Mouse (Mus musculus) CH12.LX (cell line): ENCODE measurements at regions not wholly inside any gene's neighbourhood (a gene's known extent, or its start where the extent isn't known, plus 50 kb on each side); places are given as distances from the start of the nearest gene placed in this dataset.

Experiments used
- CTCF ChIP-seq, 2 experiments: IDR thresholded peaks in 1 of 2; conservative IDR thresholded peaks in 1 of 2; 2 replicates each; pipeline ENCODE4 v1.5.1; 2011 to 2012; ENCODE audit warnings: low read depth in 2 of 2, low read length in 2 of 2, improper control_type of control experiment in 1 of 2, inconsistent platforms in 1 of 2, mild to moderate bottlenecking in 1 of 2, moderate library complexity in 1 of 2
- E2F4 ChIP-seq: IDR thresholded peaks from 2 replicates; pipeline ENCODE4 v1.6.1; 2011; ENCODE audit warnings: low read depth, low read length, improper control_type of control experiment; ENCODE audit not compliant: insufficient replicate concordance
- EP300 ChIP-seq: IDR thresholded peaks from 2 replicates; pipeline ENCODE4 v1.6.1; 2011; ENCODE audit warnings: low read length, improper control_type of control experiment
- ETS1 ChIP-seq: conservative IDR thresholded peaks from 2 replicates; pipeline ENCODE4 v1.6.1; 2012; ENCODE audit warnings: low read depth, mild to moderate bottlenecking, inconsistent platforms, low read length, improper control_type of control experiment, moderate library complexity
- MAFK ChIP-seq: IDR thresholded peaks from 2 replicates; pipeline ENCODE4 v1.6.1; 2011; ENCODE audit warnings: low read length, improper control_type of control experiment; ENCODE audit not compliant: insufficient replicate concordance
- NRF1 ChIP-seq: IDR thresholded peaks from 2 replicates; pipeline ENCODE4 v1.6.1; 2014; ENCODE audit warnings: low read depth, mild to moderate bottlenecking, inconsistent platforms, low read length, improper control_type of control experiment, moderate library complexity
- POLR2A ChIP-seq: IDR thresholded peaks from 2 replicates; pipeline ENCODE4 v1.6.1; 2011; ENCODE audit warnings: low read depth, mild to moderate bottlenecking, improper control_type of control experiment, low read length
- RCOR1 ChIP-seq: conservative IDR thresholded peaks from 2 replicates; pipeline ENCODE4 v1.6.1; 2012; ENCODE audit warnings: low read depth, mild to moderate bottlenecking, inconsistent platforms, low read length, improper control_type of control experiment
- TBP ChIP-seq: conservative IDR thresholded peaks from 2 replicates; pipeline ENCODE4 v1.6.1; 2011; ENCODE audit warnings: low read depth, low read length, improper control_type of control experiment
- UBTF ChIP-seq: IDR thresholded peaks from 2 replicates; pipeline ENCODE4 v1.6.1; 2012; ENCODE audit warnings: low read depth, mild to moderate bottlenecking, inconsistent platforms, low read length, improper control_type of control experiment, moderate library complexity
- USF2 ChIP-seq: conservative IDR thresholded peaks from 2 replicates; pipeline ENCODE4 v1.6.1; 2011; ENCODE audit warnings: low read depth, low read length, improper control_type of control experiment
- ZC3H11A ChIP-seq: IDR thresholded peaks from 2 replicates; pipeline ENCODE4 v1.6.1; 2012; ENCODE audit warnings: low read depth, mild to moderate bottlenecking, inconsistent platforms, low read length, improper control_type of control experiment
- ZNF384 ChIP-seq: IDR thresholded peaks from 2 replicates; pipeline ENCODE4 v1.6.1; 2012; ENCODE audit warnings: low read depth, low read length, improper control_type of control experiment, inconsistent platforms

DNA sequence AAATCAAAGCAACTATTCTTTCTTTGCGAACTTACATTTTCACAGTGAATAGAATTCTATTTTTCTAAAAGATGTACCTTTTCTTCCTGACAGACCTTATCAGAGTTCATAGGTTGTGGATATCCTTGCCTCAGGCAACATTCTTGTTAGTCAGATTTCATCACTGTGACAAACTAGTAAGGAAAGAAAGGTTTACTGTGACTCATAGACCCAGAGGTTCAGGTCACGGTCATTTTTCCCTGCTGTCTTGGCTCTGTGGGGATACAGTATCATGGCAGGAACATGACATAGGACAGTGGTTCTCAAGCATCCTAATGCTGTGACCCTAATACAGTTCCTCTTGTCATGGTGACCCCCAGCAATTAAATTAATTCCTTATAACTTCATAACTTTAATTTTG lies 78.4 kb upstream of the Akt3 start:
- no peak for TF ChIP-seq CTCF (conservative IDR thresholded peaks at IDR 0.05 in 1 of 2, IDR thresholded peaks at IDR 0.05 in 1 of 2; ENCODE audit: low read depth in 2 of 2, low read length in 2 of 2)
- TF ChIP-seq ZNF384: no peak
- TF ChIP-seq EP300: no peak
- no peak for TF ChIP-seq E2F4
- no peak for TF ChIP-seq UBTF
- TF ChIP-seq MAFK: no peak
- TF ChIP-seq RCOR1: no peak
- no peak for TF ChIP-seq ETS1
- TF ChIP-seq TBP: no peak
- TF ChIP-seq POLR2A: no peak
- no peak for TF ChIP-seq NRF1
- TF ChIP-seq ZC3H11A: no peak
- no peak for TF ChIP-seq USF2
